Mouse (Mus musculus) heart, postnatal 36 days (tissue): ENCODE measurements around the gene Usmg5. TPM values are rescaled to one million over a fixed set of nuclear protein-coding genes. Genes with fewer than 3 reads are reported as not detected.
A peak's percentile ranks its signal among the peaks of the same experiment; 100 is the strongest.
"Not testable (repeated sequence)": the region's sequence is repeated elsewhere in the genome, so short reads cannot be mapped to it uniquely, and the experiment has no call there.

Source experiments
- DNase-seq, 2 experiments: peaks; one replicate each; pipeline ENCODE4 v3.0.0; 2021 to 2022
- intact Hi-C: fragments of 180-260 bp; cut with DNase I; formaldehyde crosslinking; loops from one replicate; pipeline ENCODE4 v1.15.1; 2025
- total RNA-seq, 2 experiments: library from RNA; stranded (reverse); gene quantifications; 2 replicates each; pipeline ENCODE4 v1.2.3; 2021

The Usmg5 gene
- total RNA-seq = 1,000 to 10,000 TPM; 2,349 to 2,453 TPM

GRCm38 (mm10) chr19:47090550-47091156 is at the start of gene Usmg5, which contains the start of gene Pdcd11:
Usmg5 (minus strand) TSS chr19:47090647.
Pdcd11 (plus strand) TSS chr19:47090768.
- intact Hi-C loops = loop anchor here (1.0 kb wide), 1 partner anchor 22 kb away; no protein-coding TSS in a partner anchor
- peak; percentile 94 to 96 for DNase-seq

- DNase-seq, intact Hi-C loops: not testable (repeated sequence)
Measured at GRCm38 (mm10) chr19:47139611-47140010, 49.2 kb upstream of the Usmg5 start.

- intact Hi-C loops = no loop called here
- DNase-seq = peak; percentile 71 to 74
Measured at GRCm38 (mm10) chr19:47137771-47138421, 47.4 kb upstream of the Usmg5 start, which contains the start of gene Calhm2. Calhm2 (minus strand) TSS chr19:47138294.

GRCm38 (mm10) chr19:47137051-47137581 is 46.7 kb upstream of the Usmg5 start:
- intact Hi-C loops = no loop called here
- peak; percentile 67 to 75 for DNase-seq

- intact Hi-C loops = no loop called here
- DNase-seq = no peak
Measured at GRCm38 (mm10) chr19:47136170-47136569, 45.7 kb upstream of the Usmg5 start.

- no peak for DNase-seq
- intact Hi-C loops = no loop called here
Measured at GRCm38 (mm10) chr19:47135568-47135967, 45.1 kb upstream of the Usmg5 start.

- no peak for DNase-seq
Measured at GRCm38 (mm10) chr19:47133161-47133560, 42.7 kb upstream of the Usmg5 start.

GRCm38 (mm10) chr19:47130551-47131125 is 40.2 kb upstream of the Usmg5 start:
- DNase-seq = no peak
- intact Hi-C loops = no loop called here

More at GRCm38 (mm10) chr19:47133161-47133560, 42.7 kb upstream of the Usmg5 start:
- intact Hi-C loops = no loop called here

GRCm38 (mm10) chr19:47128835-47129234 is 38.4 kb upstream of the Usmg5 start:
- intact Hi-C loops = no loop called here
- no peak for DNase-seq

- intact Hi-C loops = no loop called here
- DNase-seq = no peak
Measured at GRCm38 (mm10) chr19:47128164-47128563, 37.7 kb upstream of the Usmg5 start.

- peak in 1 of 2 experiments; percentile 58 for DNase-seq
- intact Hi-C loops = no loop called here
Measured at GRCm38 (mm10) chr19:47122802-47123201, 32.4 kb upstream of the Usmg5 start.

- no peak for DNase-seq
- intact Hi-C loops = loop anchor here (1.0 kb wide), 1 partner anchor 47 kb away; no protein-coding TSS in a partner anchor
Measured at GRCm38 (mm10) chr19:47121054-47121453, 30.6 kb upstream of the Usmg5 start.

- no peak for DNase-seq
- intact Hi-C loops = no loop called here
Measured at GRCm38 (mm10) chr19:47118634-47119033, 28.2 kb upstream of the Usmg5 start.

- DNase-seq = no peak
- intact Hi-C loops = no loop called here
Measured at GRCm38 (mm10) chr19:47104641-47105271, 14.3 kb upstream of the Usmg5 start.

GRCm38 (mm10) chr19:47101080-47101479 is 10.6 kb upstream of the Usmg5 start:
- no peak for DNase-seq
- intact Hi-C loops = no loop called here

GRCm38 (mm10) chr19:47089718-47090525 is 525 bp downstream of the Usmg5 start:
- no peak for DNase-seq
- intact Hi-C loops = loop anchor here (1.0 kb wide), 1 partner anchor 22 kb away; no protein-coding TSS in a partner anchor

- intact Hi-C loops = no loop called here
- no peak for DNase-seq
Measured at GRCm38 (mm10) chr19:47088226-47088625, 2.2 kb downstream of the Usmg5 start.

- intact Hi-C loops = loop anchor here (1.0 kb wide), 1 partner anchor 22 kb away; the partner anchor contains the start of genes Pdcd11 and Usmg5
- DNase-seq = peak; percentile 82 to 83
Measured at GRCm38 (mm10) chr19:47067924-47068611, 22.4 kb downstream of the Usmg5 start.
